Mouse (Mus musculus) heart, embryonic 14.5 days (tissue): ENCODE measurements around the gene Iars2. TPM values are rescaled to one million over a fixed set of nuclear protein-coding genes. Genes with fewer than 3 reads are reported as not detected.

Experiments
- ATAC-seq: fragments of 200-750 bp; cut with Nextera tagmentation; 2 replicates; pipeline ENCODE4 v1.8.0; 2017; ENCODE audit warnings: low read depth, moderate TSS enrichment; ENCODE audit not compliant: insufficient number of reproducible peaks, insufficient read depth, low FRiP score
- H3K27ac ChIP-seq, 2 experiments: fragments of 200-500 bp in 1 of 2; fragments of 300-500 bp in 1 of 2; sonication (generic) in 1 of 2; replicated peaks in 1 of 2; 2 replicates each; pipeline ENCODE4 v1.5.1; 2012 to 2014; ENCODE audit warnings: low read depth in 2 of 2, low read length in 2 of 2, control low read depth in 1 of 2, mild to moderate bottlenecking in 1 of 2, mixed read lengths in 1 of 2; ENCODE audit not compliant: control insufficient read depth in 1 of 2, insufficient read depth in 1 of 2
- H3K27me3 ChIP-seq: fragments of 300-500 bp; sonication (generic); 2 replicates; pipeline ENCODE4 v1.6.1; 2014; ENCODE audit warnings: mild to moderate bottlenecking, low read length, control low read depth; ENCODE audit not compliant: control insufficient read depth, insufficient read depth
- H3K36me3 ChIP-seq: fragments of 300-500 bp; sonication (generic); 2 replicates; pipeline ENCODE4 v1.6.1; 2014; ENCODE audit warnings: mild to moderate bottlenecking, control low read depth, low read length, mixed read lengths; ENCODE audit not compliant: control insufficient read depth, insufficient read depth
- H3K4me1 ChIP-seq, 2 experiments: fragments of 200-500 bp in 1 of 2; fragments of 300-500 bp in 1 of 2; sonication (generic) in 1 of 2; 2 replicates each; pipeline ENCODE4 v1.6.1; 2012 to 2014; ENCODE audit warnings: low read length in 2 of 2, control low read depth in 1 of 2, mixed read lengths in 1 of 2; ENCODE audit not compliant: control insufficient read depth in 2 of 2, insufficient read depth in 2 of 2
- H3K4me2 ChIP-seq: fragments of 300-500 bp; sonication (generic); 2 replicates; pipeline ENCODE4 v1.6.1; 2014; ENCODE audit warnings: mild to moderate bottlenecking, low read length
- H3K4me3 ChIP-seq, 2 experiments: fragments of 200-500 bp in 1 of 2; fragments of 300-500 bp in 1 of 2; sonication (generic) in 1 of 2; 2 replicates each; pipeline ENCODE4 v1.5.1; 2012 to 2014; ENCODE audit warnings: low read length in 2 of 2, mild to moderate bottlenecking in 2 of 2, control low read depth in 1 of 2, low read depth in 1 of 2, moderate library complexity in 1 of 2; ENCODE audit not compliant: control insufficient read depth in 1 of 2, insufficient read depth in 1 of 2
- H3K9ac ChIP-seq: fragments of 300-500 bp; sonication (generic); 2 replicates; pipeline ENCODE4 v1.6.1; 2014; ENCODE audit warnings: mild to moderate bottlenecking, low read length
- H3K9me3 ChIP-seq: fragments of 300-500 bp; sonication (generic); 2 replicates; pipeline ENCODE4 v1.6.1; 2016; ENCODE audit warnings: low read length, control low read depth; ENCODE audit not compliant: control insufficient read depth
- WGBS: fragments of 180-500 bp; shearing (Covaris S2); extraction: QIAGEN DNeasy Blood & Tissue Kit; methylation state at CpG from one replicate; pipeline ENCODE4 v1.1.7; 2014; 5-methylcytosine and 5-hydroxymethylcytosine counted together
- microRNA counts: library from miRNA; unstranded; fragments of <30 nt; microRNA quantifications from one replicate; lab custom pipeline; 2016
- microRNA-seq: library from miRNA; unstranded; fragments of <30 nt; microRNA quantifications from one replicate; pipeline ENCODE4, GENCODE M21; 2016
- polyA plus RNA-seq: library from polyadenylated mRNA; unstranded; fragments of >200 nt; fragmentation: Nextera tagmentation; extraction: Ambion mirVana; gene quantifications from 2 replicates; pipeline ENCODE4 v1.2.1, GENCODE M21; 2014

Iars2 gene
- polyA plus RNA-seq, 1 experiment from 2014 or later: 43.9 TPM

GRCm38 (mm10) chr1:185247429-185248085 is 81.6 kb downstream of the Iars2 start:
- Histone ChIP-seq H3K27me3 (no peaks in the 10 kb centered on the region), H3K4me2 (no peak overlapping the region), H3K4me1 (peaks cover 10% of the 10 kb centered on the region in 2 experiments), H3K9me3 (no peaks in the 10 kb centered on the region), H3K4me3 (no peak overlapping the region), H3K9ac (no peak overlapping the region), H3K36me3 (peaks cover 84% of the 10 kb centered on the region), H3K27ac (no peak overlapping the region)
- no peak for ATAC-seq
- 91% methylated on average over 20 of the region's 20 CpGs for WGBS

DNA sequence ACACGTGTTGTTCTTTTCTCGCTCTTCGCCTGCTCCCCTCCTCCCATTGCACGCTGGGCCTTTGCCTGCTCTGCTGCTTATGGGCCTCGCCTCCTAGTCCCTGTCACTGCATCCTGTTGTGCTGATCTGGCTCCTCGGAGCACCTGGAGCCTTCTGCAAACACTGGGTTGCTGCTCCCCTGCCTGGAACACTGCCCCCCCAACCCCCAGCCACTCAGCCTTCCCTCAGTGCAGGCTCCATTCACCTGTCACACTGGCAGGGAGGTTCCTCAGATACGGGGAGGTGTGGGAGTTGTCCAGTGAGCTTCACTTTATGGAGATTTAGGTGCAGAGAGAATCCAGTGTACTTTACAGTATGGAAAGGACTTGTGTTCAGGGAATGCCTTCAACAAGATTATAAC is 83.7 kb downstream of the Iars2 start:
- no peak for ATAC-seq
- Histone ChIP-seq H3K9ac (no peak overlapping the region), H3K27ac (no peak overlapping the region), H3K9me3 (no peaks in the 10 kb centered on the region), H3K4me1 (peaks cover 0 to 2% of the 10 kb centered on the region in 2 experiments; a peak in 1 of 4 replicates), H3K4me3 (no peak overlapping the region), H3K27me3 (no peaks in the 10 kb centered on the region), H3K36me3 (peaks cover 85% of the 10 kb centered on the region), H3K4me2 (no peak overlapping the region)
- WGBS: 79% methylated on average over 7 of the region's 7 CpGs

GRCm38 (mm10) chr1:185243013-185243412 is 86.2 kb downstream of the Iars2 start:
- Histone ChIP-seq H3K9me3 (no peaks in the 10 kb centered on the region), H3K4me2 (no peak overlapping the region), H3K36me3 (peaks cover 80% of the 10 kb centered on the region), H3K4me1 (no peaks in the 10 kb centered on the region), H3K27ac (no peak overlapping the region), H3K4me3 (no peak overlapping the region), H3K9ac (no peak overlapping the region), H3K27me3 (no peaks in the 10 kb centered on the region)
- WGBS: 88% methylated on average over 8 of the region's 8 CpGs
- ATAC-seq: no peak

DNA sequence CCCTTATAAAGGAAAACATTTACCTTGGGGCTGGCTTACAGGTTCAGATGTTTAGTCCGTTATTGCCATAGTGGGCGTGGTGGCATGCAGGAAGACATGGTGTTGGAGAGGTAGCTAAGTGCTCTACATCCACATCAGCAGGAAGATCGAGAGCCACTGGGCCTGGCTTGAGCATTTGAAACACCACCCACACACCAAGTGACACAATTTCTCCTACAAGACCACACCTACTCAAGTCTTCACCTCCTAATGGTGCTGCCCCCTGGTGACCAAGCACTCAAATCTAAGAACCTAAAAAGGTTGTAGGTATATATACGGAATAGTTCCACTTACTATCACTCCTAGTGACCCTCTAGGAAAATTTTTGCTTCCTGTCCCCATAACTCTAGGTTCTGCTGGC is 92.7 kb downstream of the Iars2 start:
- no peaks in the 10 kb centered on the region for H3K9me3 ChIP-seq
- H3K9ac ChIP-seq: no peak overlapping the region
- H3K4me3 ChIP-seq: no peak overlapping the region
- 87% methylated on average over 4 of the region's 4 CpGs for WGBS
- H3K27ac ChIP-seq: no peak overlapping the region
- H3K36me3 ChIP-seq: peaks cover 65% of the 10 kb centered on the region
- H3K4me1 ChIP-seq: no peaks in the 10 kb centered on the region
- ATAC-seq: no peak
- no peak overlapping the region for H3K4me2 ChIP-seq
- H3K27me3 ChIP-seq: no peaks in the 10 kb centered on the region

- Histone ChIP-seq H3K27ac (no peak overlapping the region), H3K9ac (no peak overlapping the region), H3K9me3 (no peaks in the 10 kb centered on the region), H3K4me3 (no peak overlapping the region), H3K36me3 (peaks cover 59% of the 10 kb centered on the region), H3K4me2 (no peak overlapping the region), H3K4me1 (no peaks in the 10 kb centered on the region), H3K27me3 (no peaks in the 10 kb centered on the region)
- WGBS: 90% methylated on average over 5 of the region's 5 CpGs
- ATAC-seq: no peak
Measured at GRCm38 (mm10) chr1:185235837-185236236, 93.4 kb downstream of the Iars2 start.

MicroRNAs encoded within 50 kb of the gene (microRNA counts, 519-probe panel; counts per million panel counts)
- microRNA mmu-miR-194 (lab: Ali Mortazavi, UCI) (322 counts per million, percentile 70 among the panel's probes with 10 or more counts), microRNA mmu-miR-664 (lab: Ali Mortazavi, UCI) (322 counts per million, percentile 70 among the panel's probes with 10 or more counts)

Small RNA genes lying within 50 kb of the gene (microRNA-seq; reads per million reads assigned to microRNA genes)
- gene Mir194-1 (58.4 reads per million, percentile 44 among the genes with 10 or more reads in this experiment), gene Mir215 (401 reads per million, percentile 69 among the genes with 10 or more reads in this experiment), gene Mir664 (24.9 reads per million, percentile 34 among the genes with 10 or more reads in this experiment)

Other genes with a start within 250 kb of the Iars2 start
- 17.8 TPM in 2 replicates for gene Rab3gap2, start 125.3 kb downstream of the Iars2 start, polyA plus RNA-seq
- 24.1 and 25.4 TPM in 2 replicates for gene Bpnt1, start 2.8 kb upstream of the Iars2 start, polyA plus RNA-seq
- gene Eprs, start 33.6 kb upstream of the Iars2 start, polyA plus RNA-seq: 103 TPM in 2 replicates
- 0.08 TPM in 1 of 2 replicates, not detected in the other for gene Slc30a10, start 125.5 kb upstream of the Iars2 start, polyA plus RNA-seq